Mouse (Mus musculus) neural tube, embryonic 11.5 days (tissue): ENCODE data around the gene Zdhhc13. TPM values are rescaled to one million over a fixed set of nuclear protein-coding genes. Genes with fewer than 3 reads are reported as not detected.

Source experiments
- ATAC-seq: fragments of 200-750 bp; cut with Nextera tagmentation; 2 replicates; pipeline ENCODE4 v1.8.0; 2017; ENCODE audit warnings: moderate number of reproducible peaks, mild to moderate bottlenecking, moderate TSS enrichment, moderate library complexity; ENCODE audit not compliant: insufficient read depth, low FRiP score, low TSS enrichment
- DNase-seq: peaks from one replicate; pipeline ENCODE4 v3.0.0-alpha.2; 2015; ENCODE audit warnings: low spot score
- H3K27ac ChIP-seq: fragments of 300-500 bp; sonication (generic); 2 replicates; pipeline ENCODE4 v1.5.1; 2014; ENCODE audit warnings: low read depth, mild to moderate bottlenecking, low read length
- H3K27me3 ChIP-seq: fragments of 300-500 bp; sonication (generic); 2 replicates; pipeline ENCODE4 v1.6.1; 2014; ENCODE audit warnings: mild to moderate bottlenecking, low read length, mixed read lengths; ENCODE audit not compliant: control insufficient read depth, insufficient read depth
- H3K36me3 ChIP-seq: fragments of 300-500 bp; sonication (generic); 2 replicates; pipeline ENCODE4 v1.6.1; 2014; ENCODE audit warnings: mild to moderate bottlenecking, low read length, moderate library complexity, mixed read lengths; ENCODE audit not compliant: control insufficient read depth, insufficient read depth
- H3K4me1 ChIP-seq: fragments of 300-500 bp; sonication (generic); 2 replicates; pipeline ENCODE4 v1.6.1; 2014; ENCODE audit warnings: low read length, mixed read lengths; ENCODE audit not compliant: control insufficient read depth, insufficient read depth
- H3K4me2 ChIP-seq: fragments of 300-500 bp; sonication (generic); 2 replicates; pipeline ENCODE4 v1.6.1; 2014; ENCODE audit warnings: low read depth, mild to moderate bottlenecking, moderate library complexity
- H3K4me3 ChIP-seq: fragments of 300-500 bp; sonication (generic); 2 replicates; pipeline ENCODE4 v1.5.1; 2014; ENCODE audit warnings: low read depth, low read length
- H3K9ac ChIP-seq: fragments of 300-500 bp; sonication (generic); 2 replicates; pipeline ENCODE4 v1.6.1; 2014; ENCODE audit warnings: mild to moderate bottlenecking, low read length
- H3K9me3 ChIP-seq: fragments of 300-500 bp; sonication (generic); 2 replicates; pipeline ENCODE4 v1.6.1; 2016; ENCODE audit warnings: low read length; ENCODE audit not compliant: control insufficient read depth
- WGBS: fragments of 180-500 bp; shearing (Covaris S2); extraction: QIAGEN DNeasy Blood & Tissue Kit; methylation state at CpG from one replicate; pipeline ENCODE4 v1.1.7; 2014; 5-methylcytosine and 5-hydroxymethylcytosine counted together
- polyA plus RNA-seq: library from polyadenylated mRNA; unstranded; fragments of >200 nt; fragmentation: Nextera tagmentation; extraction: Ambion mirVana; gene quantifications from 2 replicates; pipeline ENCODE4 v1.2.1, GENCODE M21; 2014

The Zdhhc13 gene
- polyA plus RNA-seq, 1 experiment from 2014 or later = 39.0 TPM

GRCm38 (mm10) chr7:48803381-48803780 is 14.6 kb downstream of the Zdhhc13 start:
- Histone ChIP-seq H3K27ac (no peak overlapping the region), H3K9me3 (no peaks in the 10 kb centered on the region), H3K4me1 (no peaks in the 10 kb centered on the region), H3K9ac (no peak overlapping the region), H3K4me3 (no peak overlapping the region), H3K27me3 (no peaks in the 10 kb centered on the region), H3K36me3 (peaks cover 4% of the 10 kb centered on the region; the same call in 1 of the 2 replicates), H3K4me2 (no peak overlapping the region)
- DNase-seq = no peak
- WGBS = 89% methylated on average over 7 of the region's 7 CpGs
- ATAC-seq = no peak

GRCm38 (mm10) chr7:48806587-48806986 is 17.8 kb downstream of the Zdhhc13 start:
- ATAC-seq (no peak), DNase-seq (no peak)
- H3K9ac ChIP-seq = no peak overlapping the region
- H3K4me3 ChIP-seq = no peak overlapping the region
- no peak overlapping the region for H3K4me2 ChIP-seq
- no peaks in the 10 kb centered on the region for H3K9me3 ChIP-seq
- no peaks in the 10 kb centered on the region for H3K27me3 ChIP-seq
- H3K4me1 ChIP-seq = no peaks in the 10 kb centered on the region
- no peak overlapping the region for H3K27ac ChIP-seq
- 83% methylated on average over 4 of the region's 4 CpGs for WGBS
- peaks cover 4% of the 10 kb centered on the region; the same call in 1 of the 2 replicates for H3K36me3 ChIP-seq

- DNase-seq = no peak
- no peak overlapping the region for H3K27ac ChIP-seq
- WGBS = 91% methylated on average over 1 of the region's 1 CpGs
- no peaks in the 10 kb centered on the region for H3K4me1 ChIP-seq
- H3K4me3 ChIP-seq = no peak overlapping the region
- no peaks in the 10 kb centered on the region for H3K36me3 ChIP-seq
- H3K9ac ChIP-seq = no peak overlapping the region
- H3K27me3 ChIP-seq = no peaks in the 10 kb centered on the region
- no peaks in the 10 kb centered on the region for H3K9me3 ChIP-seq
- H3K4me2 ChIP-seq = no peak overlapping the region
- ATAC-seq = no peak
Observed at GRCm38 (mm10) chr7:48810652-48811051, 21.8 kb downstream of the Zdhhc13 start.

GRCm38 (mm10) chr7:48812358-48812757 is 23.6 kb downstream of the Zdhhc13 start:
- no peaks in the 10 kb centered on the region for H3K9me3 ChIP-seq
- no peak overlapping the region for H3K4me3 ChIP-seq
- H3K4me2 ChIP-seq = no peak overlapping the region
- ATAC-seq = no peak
- no peaks in the 10 kb centered on the region for H3K36me3 ChIP-seq
- no peaks in the 10 kb centered on the region for H3K27me3 ChIP-seq
- H3K9ac ChIP-seq = no peak overlapping the region
- no peak overlapping the region for H3K27ac ChIP-seq
- H3K4me1 ChIP-seq = no peaks in the 10 kb centered on the region
- DNase-seq = no peak

GRCm38 (mm10) chr7:48813594-48813993 is 24.8 kb downstream of the Zdhhc13 start:
- ATAC-seq (no peak), DNase-seq (no peak)
- no peak overlapping the region for H3K4me2 ChIP-seq
- H3K27ac ChIP-seq = no peak overlapping the region
- no peak overlapping the region for H3K4me3 ChIP-seq
- H3K9me3 ChIP-seq = no peaks in the 10 kb centered on the region
- H3K36me3 ChIP-seq = no peaks in the 10 kb centered on the region
- no peak overlapping the region for H3K9ac ChIP-seq
- no peaks in the 10 kb centered on the region for H3K4me1 ChIP-seq
- 79% methylated on average over 1 of the region's 1 CpGs for WGBS
- no peaks in the 10 kb centered on the region for H3K27me3 ChIP-seq

GRCm38 (mm10) chr7:48821654-48822053 is 32.9 kb downstream of the Zdhhc13 start:
- peaks cover 3% of the 10 kb centered on the region; the same call in 1 of the 2 replicates for H3K36me3 ChIP-seq
- ATAC-seq (no peak), DNase-seq (no peak)
- no peaks in the 10 kb centered on the region for H3K4me1 ChIP-seq
- no peaks in the 10 kb centered on the region for H3K9me3 ChIP-seq
- H3K4me3 ChIP-seq = no peak overlapping the region
- no peaks in the 10 kb centered on the region for H3K27me3 ChIP-seq
- no peak overlapping the region for H3K4me2 ChIP-seq
- WGBS = 93% methylated on average over 5 of the region's 5 CpGs
- H3K27ac ChIP-seq = no peak overlapping the region
- no peak overlapping the region for H3K9ac ChIP-seq

- H3K9ac ChIP-seq = no peak overlapping the region
- H3K4me1 ChIP-seq = no peaks in the 10 kb centered on the region
- 94% methylated on average over 3 of the region's 3 CpGs for WGBS
- H3K4me3 ChIP-seq = no peak overlapping the region
- no peak for ATAC-seq
- DNase-seq = no peak
- no peak overlapping the region for H3K27ac ChIP-seq
- no peak overlapping the region for H3K4me2 ChIP-seq
- H3K9me3 ChIP-seq = no peaks in the 10 kb centered on the region
- peaks cover 3% of the 10 kb centered on the region; the same call in 1 of the 2 replicates for H3K36me3 ChIP-seq
- H3K27me3 ChIP-seq = no peaks in the 10 kb centered on the region
Observed at GRCm38 (mm10) chr7:48823621-48824020, 34.8 kb downstream of the Zdhhc13 start.

GRCm38 (mm10) chr7:48824671-48825070 is 35.9 kb downstream of the Zdhhc13 start:
- no peak for DNase-seq
- Histone ChIP-seq H3K27ac (no peak overlapping the region), H3K4me1 (no peaks in the 10 kb centered on the region), H3K27me3 (peaks cover 6% of the 10 kb centered on the region; the same call in 1 of the 2 replicates), H3K4me3 (no peak overlapping the region), H3K9me3 (no peaks in the 10 kb centered on the region), H3K36me3 (peaks cover 3% of the 10 kb centered on the region; the same call in 1 of the 2 replicates), H3K4me2 (no peak overlapping the region), H3K9ac (no peak overlapping the region)
- ATAC-seq = no peak
- WGBS = 88% methylated on average over 1 of the region's 1 CpGs

- 92% methylated on average over 6 of the region's 6 CpGs for WGBS
- Histone ChIP-seq H3K9me3 (no peaks in the 10 kb centered on the region), H3K4me3 (no peak overlapping the region), H3K4me2 (no peak overlapping the region), H3K9ac (no peak overlapping the region), H3K27me3 (peaks cover 6% of the 10 kb centered on the region; the same call in 1 of the 2 replicates), H3K4me1 (no peaks in the 10 kb centered on the region), H3K27ac (no peak overlapping the region), H3K36me3 (peaks cover 3% of the 10 kb centered on the region; the same call in 1 of the 2 replicates)
- ATAC-seq (no peak), DNase-seq (no peak)
Observed at GRCm38 (mm10) chr7:48825170-48825569, 36.4 kb downstream of the Zdhhc13 start.
